Mouse (Mus musculus) E14TG2a.4 (cell line): ENCODE data around the gene Aatk.

Source experiments
- H3K27me3 ChIP-seq: 2 replicates; pipeline ENCODE4 v1.6.1; 2014; ENCODE audit warnings: low read length, control low read depth; ENCODE audit not compliant: insufficient read depth
- H3K36me3 ChIP-seq: 2 replicates; pipeline ENCODE4 v1.6.1; 2014; ENCODE audit warnings: low read length, control low read depth; ENCODE audit not compliant: insufficient read depth
- H3K4me1 ChIP-seq: replicated peaks from 2 replicates; pipeline ENCODE4 v1.6.1; 2014; ENCODE audit warnings: low read depth, low read length, control low read depth
- H3K4me3 ChIP-seq: replicated peaks from 2 replicates; pipeline ENCODE4 v1.5.1; 2014; ENCODE audit warnings: mild to moderate bottlenecking, low read length
- H3K9me3 ChIP-seq: 2 replicates; pipeline ENCODE4 v1.6.1; 2014; ENCODE audit warnings: low read length, control low read depth
- CTCF ChIP-seq: conservative IDR thresholded peaks from 2 replicates; pipeline ENCODE4 v1.5.1; 2014; ENCODE audit warnings: low read length
- NANOG ChIP-seq: IDR thresholded peaks from 2 replicates; pipeline ENCODE4 v1.6.1; 2014; ENCODE audit warnings: borderline replicate concordance, low read length, mixed read lengths
- POU5F1 ChIP-seq: IDR thresholded peaks from 2 replicates; pipeline ENCODE4 v1.6.1; 2014; ENCODE audit warnings: low read length, borderline replicate concordance

The Aatk gene

GRCm38 (mm10) chr11:120011114-120011760 lies 35.7 kb downstream of the Aatk start:
- Histone ChIP-seq H3K27me3 (peaks cover 49% of the 10 kb centered on the region), H3K9me3 (no peaks in the 10 kb centered on the region), H3K4me1 (peaks cover 56% of the 10 kb centered on the region), H3K4me3 (peak overlapping the region; percentile 75), H3K36me3 (0 out of 2 replicates have a peak, but pooled peaks cover 3% of the 10 kb centered on the region)
- TF ChIP-seq POU5F1 (no peak), CTCF (no peak), NANOG (no peak)

GRCm38 (mm10) chr11:120009937-120010336 lies 37.0 kb downstream of the Aatk start:
- Histone ChIP-seq H3K27me3 (peaks cover 40% of the 10 kb centered on the region), H3K4me1 (peaks cover 43% of the 10 kb centered on the region), H3K4me3 (0 out of 2 replicates have a peak overlapping the region, but pooled peaks have one; percentile 26), H3K9me3 (no peaks in the 10 kb centered on the region), H3K36me3 (0 out of 2 replicates have a peak, but pooled peaks cover 3% of the 10 kb centered on the region)
- TF ChIP-seq CTCF (no peak), POU5F1 (no peak), NANOG (no peak)

- Histone ChIP-seq H3K27me3 (peaks cover 34% of the 10 kb centered on the region), H3K9me3 (no peaks in the 10 kb centered on the region), H3K36me3 (0 out of 2 replicates have a peak, but pooled peaks cover 6% of the 10 kb centered on the region), H3K4me1 (peaks cover 40% of the 10 kb centered on the region), H3K4me3 (no peak overlapping the region)
- TF ChIP-seq POU5F1 (no peak), NANOG (no peak), CTCF (no peak)
These were observed 38.0 kb downstream of the Aatk start for GRCm38 (mm10) chr11:120008956-120009355.

GRCm38 (mm10) chr11:120008501-120008900 lies 38.5 kb downstream of the Aatk start:
- Histone ChIP-seq H3K4me3 (no peak overlapping the region), H3K4me1 (peaks cover 38% of the 10 kb centered on the region), H3K27me3 (peaks cover 30% of the 10 kb centered on the region), H3K9me3 (no peaks in the 10 kb centered on the region), H3K36me3 (peaks cover 11% of the 10 kb centered on the region)
- no peak for TF ChIP-seq CTCF
- no peak for TF ChIP-seq NANOG
- TF ChIP-seq POU5F1: no peak

DNA sequence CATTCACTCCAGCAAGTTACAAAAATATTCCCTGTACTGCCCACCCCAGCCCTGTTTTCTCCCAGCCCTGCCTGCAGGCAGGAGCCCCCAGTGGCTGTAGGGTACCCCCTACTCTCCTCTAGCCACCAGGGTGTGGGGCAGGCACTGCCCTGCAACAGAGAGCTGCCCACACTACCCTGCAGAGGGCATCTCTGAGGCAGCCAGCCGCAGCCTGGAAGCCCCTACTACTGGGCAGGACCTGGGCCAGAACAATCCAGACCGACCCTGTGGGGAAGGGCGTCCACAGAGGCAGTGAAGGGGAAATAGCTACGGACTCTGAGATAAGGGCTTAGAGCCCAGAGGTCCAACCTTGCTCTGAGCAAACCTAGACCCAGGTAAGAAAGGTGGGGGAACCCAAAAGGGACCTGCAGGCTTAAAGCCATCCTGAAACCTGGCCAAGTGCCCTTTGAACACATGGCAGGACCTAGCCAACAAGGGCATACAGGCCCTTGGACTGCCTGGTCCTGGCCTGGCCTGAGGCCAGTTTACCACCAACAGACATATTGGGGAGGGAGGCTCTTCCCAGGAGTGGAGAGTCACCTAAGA lies 39.4 kb downstream of the Aatk start:
- TF ChIP-seq POU5F1 (no peak), CTCF (no peak)
- peaks cover 37% of the 10 kb centered on the region for H3K4me1 ChIP-seq
- no peaks in the 10 kb centered on the region for H3K9me3 ChIP-seq
- H3K36me3 ChIP-seq: peaks cover 19% of the 10 kb centered on the region
- no peak overlapping the region for H3K4me3 ChIP-seq
- H3K27me3 ChIP-seq: peaks cover 26% of the 10 kb centered on the region

DNA sequence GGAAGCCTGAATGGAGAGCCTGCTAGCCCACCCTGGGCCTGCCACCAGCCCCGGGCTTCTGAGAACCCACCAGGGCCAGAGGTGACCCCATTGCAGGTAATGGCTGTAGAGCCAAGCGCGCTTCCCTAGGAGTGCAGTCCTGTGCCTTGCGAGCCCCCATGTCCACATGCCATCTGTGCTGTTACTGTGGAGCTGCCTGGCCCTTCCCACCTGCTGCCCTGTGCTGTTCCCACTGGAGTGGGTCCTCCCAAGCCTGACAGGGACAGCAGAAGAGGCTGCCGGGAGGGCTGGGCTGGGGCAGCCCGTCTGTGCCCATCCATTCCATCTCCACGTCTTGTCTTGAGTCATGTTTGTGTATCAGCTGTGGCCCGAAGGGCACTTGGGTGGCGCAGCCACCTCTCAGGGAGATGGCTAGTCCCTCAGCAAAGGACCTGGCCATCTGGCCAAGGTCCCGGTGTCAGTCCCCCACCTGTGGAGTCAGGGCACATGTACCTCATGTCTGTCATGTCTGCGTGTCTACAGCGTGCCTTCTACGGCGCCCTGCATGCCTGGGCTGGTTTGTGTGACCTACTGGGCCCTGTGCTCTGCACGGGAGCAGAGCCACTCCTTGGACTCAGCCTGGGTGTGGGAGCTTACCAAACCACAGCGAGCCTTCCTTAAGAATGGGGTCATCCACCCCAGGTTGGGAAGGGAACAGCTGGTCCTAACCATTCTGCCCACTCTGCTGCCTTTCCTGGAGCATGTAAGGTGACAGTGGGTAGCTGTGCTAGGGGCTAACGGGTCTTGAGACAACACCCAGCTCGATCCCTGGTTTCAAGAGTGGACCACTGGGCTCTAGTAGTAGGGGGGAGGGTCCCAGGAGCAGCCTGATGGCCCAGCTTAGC lies 41.3 kb downstream of the Aatk start:
- peaks cover 7% of the 10 kb centered on the region for H3K27me3 ChIP-seq
- TF ChIP-seq POU5F1: no peak
- TF ChIP-seq NANOG: no peak
- TF ChIP-seq CTCF: no peak
- H3K4me1 ChIP-seq: peaks cover 32% of the 10 kb centered on the region
- no peak overlapping the region for H3K4me3 ChIP-seq
- H3K9me3 ChIP-seq: no peaks in the 10 kb centered on the region
- H3K36me3 ChIP-seq: peaks cover 23% of the 10 kb centered on the region

DNA sequence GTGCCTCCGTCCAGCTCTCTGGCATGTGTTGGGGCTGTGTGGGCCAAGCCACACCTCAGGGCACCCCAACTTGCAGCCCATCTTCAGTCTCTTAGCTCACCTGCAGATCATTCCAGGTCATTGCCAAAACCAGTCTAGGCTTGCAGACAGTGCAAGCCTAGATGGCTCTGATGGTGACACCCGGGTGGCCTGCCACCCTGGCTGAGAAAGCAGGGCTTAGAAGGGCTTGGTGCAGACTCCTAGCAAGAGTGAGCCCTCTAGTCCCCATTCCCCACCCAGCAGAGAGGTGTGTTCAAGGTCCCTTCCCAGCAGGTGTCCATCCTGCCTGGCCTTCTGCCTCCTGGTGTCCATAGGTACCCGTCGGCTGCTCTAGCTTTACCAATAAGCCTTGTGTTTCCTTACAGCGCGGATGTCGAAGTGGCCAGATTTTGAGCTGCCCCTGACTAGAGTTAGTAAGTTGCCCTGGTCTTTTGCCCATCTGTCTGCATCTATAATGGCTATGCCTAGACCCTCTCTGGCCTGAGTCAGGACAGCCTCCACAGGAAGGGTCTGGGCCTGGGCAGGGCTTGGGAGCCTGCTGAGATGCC lies 44.2 kb downstream of the Aatk start:
- peaks cover 46% of the 10 kb centered on the region for H3K36me3 ChIP-seq
- peaks cover 43% of the 10 kb centered on the region for H3K4me1 ChIP-seq
- no peaks in the 10 kb centered on the region for H3K9me3 ChIP-seq
- H3K4me3 ChIP-seq: no peak overlapping the region
- TF ChIP-seq CTCF: no peak
- TF ChIP-seq POU5F1: no peak
- no peak for TF ChIP-seq NANOG
- H3K27me3 ChIP-seq: no peaks in the 10 kb centered on the region

GRCm38 (mm10) chr11:120002041-120002440 lies 44.9 kb downstream of the Aatk start:
- Histone ChIP-seq H3K36me3 (peaks cover 52% of the 10 kb centered on the region), H3K4me3 (no peak overlapping the region), H3K9me3 (no peaks in the 10 kb centered on the region), H3K27me3 (no peaks in the 10 kb centered on the region), H3K4me1 (peaks cover 48% of the 10 kb centered on the region)
- TF ChIP-seq POU5F1 (no peak), CTCF (no peak), NANOG (no peak)
